Mouse (Mus musculus) ES-E14 (cell line): ENCODE results near the gene Gpr63. TPM values are rescaled to one million over a fixed set of nuclear protein-coding genes. Genes with fewer than 3 reads are reported as not detected.
"Not testable (repeated sequence)": the region's sequence is repeated elsewhere in the genome, so short reads cannot be mapped to it uniquely, and the experiment has no call there.

Experiments
- DNase-seq: peaks from one replicate; pipeline ENCODE4 v3.0.0-alpha.2; 2013; ENCODE audit warnings: low read depth, low spot score
- H3K27ac ChIP-seq: 2 replicates; pipeline ENCODE4 v1.5.1; 2012; ENCODE audit warnings: low read depth, mild to moderate bottlenecking, low read length, moderate library complexity, mixed read lengths; ENCODE audit not compliant: poor library complexity, insufficient read depth, severe bottlenecking
- H3K36me3 ChIP-seq: 2 replicates; pipeline ENCODE4 v1.6.1; 2012; ENCODE audit warnings: mild to moderate bottlenecking, low read length, moderate library complexity, mixed read lengths; ENCODE audit not compliant: control insufficient read depth, poor library complexity, insufficient read depth, severe bottlenecking
- H3K4me1 ChIP-seq, 2 experiments: fragments of 150-350 bp in 1 of 2; sonication (generic) in 1 of 2; 2 replicates each; pipeline ENCODE4 v1.6.1; 2012; ENCODE audit warnings: low read length in 2 of 2, mild to moderate bottlenecking in 1 of 2, mixed read lengths in 1 of 2; ENCODE audit not compliant: control insufficient read depth in 2 of 2, insufficient read depth in 2 of 2, poor library complexity in 1 of 2
- H3K4me3 ChIP-seq, 2 experiments: fragments of 150-350 bp in 1 of 2; sonication (generic) in 1 of 2; 2 replicates each; pipeline ENCODE4 v1.5.1; 2012; ENCODE audit warnings: low read length in 2 of 2, low read depth in 1 of 2, mild to moderate bottlenecking in 1 of 2, mixed read lengths in 1 of 2; ENCODE audit not compliant: insufficient read depth in 1 of 2, poor library complexity in 1 of 2, severe bottlenecking in 1 of 2
- H3K9ac ChIP-seq: 2 replicates; pipeline ENCODE4 v1.6.1; 2012; ENCODE audit warnings: low read depth, mild to moderate bottlenecking, low read length, mixed read lengths; ENCODE audit not compliant: poor library complexity, insufficient read depth, severe bottlenecking
- H3K9me3 ChIP-seq: fragments of 150-350 bp; sonication (generic); 2 replicates; pipeline ENCODE4 v1.6.1; 2012; ENCODE audit warnings: low read depth, mild to moderate bottlenecking, low read length; ENCODE audit not compliant: control insufficient read depth, insufficient read depth
- CHD2 ChIP-seq: IDR thresholded peaks from 2 replicates; pipeline ENCODE4 v1.6.1; 2014; ENCODE audit warnings: mild to moderate bottlenecking, low read depth, low read length, inconsistent platforms
- HCFC1 ChIP-seq: IDR thresholded peaks from 2 replicates; pipeline ENCODE4 v1.6.1; 2012; ENCODE audit warnings: low read length, inconsistent platforms, borderline replicate concordance; ENCODE audit not compliant: insufficient read depth
- MAFK ChIP-seq: IDR thresholded peaks from 2 replicates; pipeline ENCODE4 v1.6.1; 2014; ENCODE audit warnings: mild to moderate bottlenecking, low read depth, low read length, inconsistent platforms; ENCODE audit not compliant: insufficient read depth
- ZC3H11A ChIP-seq: IDR thresholded peaks from 2 replicates; pipeline ENCODE4 v1.6.1; 2012; ENCODE audit warnings: low read depth, mild to moderate bottlenecking, inconsistent platforms, low read length, borderline replicate concordance
- ZNF384 ChIP-seq: IDR thresholded peaks from 2 replicates; pipeline ENCODE4 v1.6.1; 2012; ENCODE audit warnings: low read depth, low read length, inconsistent platforms
- in situ Hi-C, 2 experiments: fragments of 600-800 bp; cut with MboI; formaldehyde crosslinking; loops; one replicate each; pipeline ENCODE4 v1.15.1; 2025; ENCODE audit warnings: low sequenced_read_pairs in 2 of 2, inconsistent platforms in 1 of 2; ENCODE audit not compliant: unreplicated experiment in 2 of 2
- total RNA-seq: library from RNA; depleted of rRNA; stranded (reverse); fragments of 300-350 nt; gene quantifications from 2 replicates; pipeline ENCODE4 v1.2.3, GENCODE M21; 2012

Gene Gpr63
- total RNA-seq, 1 experiment: 2.9 TPM

DNA sequence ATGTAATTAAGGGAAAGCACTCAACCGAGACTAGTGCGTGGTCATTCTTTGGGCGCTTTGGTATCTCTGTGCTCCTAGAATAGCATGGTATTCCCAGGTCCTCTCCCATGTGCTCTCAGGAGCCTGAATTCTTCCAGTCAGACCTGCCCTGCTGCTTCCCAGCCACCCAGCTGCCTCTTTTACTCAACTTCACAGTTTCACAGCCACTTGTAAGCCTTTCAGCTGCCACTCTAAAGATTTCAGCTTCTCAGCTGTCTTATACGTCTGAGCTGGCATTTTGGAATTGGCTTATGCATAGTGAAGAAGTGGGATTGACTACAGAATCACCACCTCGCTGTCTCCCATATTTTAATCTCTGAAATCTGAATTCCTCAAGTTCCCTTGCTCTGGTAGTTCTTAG is 19.4 kb downstream of the Gpr63 start:
- in situ Hi-C loops: no loop called here
- no peak overlapping the region for H3K27ac ChIP-seq
- TF ChIP-seq MAFK (no peak), ZNF384 (no peak), HCFC1 (no peak), ZC3H11A (no peak), CHD2 (no peak)
- H3K36me3 ChIP-seq: no peaks in the 10 kb centered on the region
- no peaks in the 10 kb centered on the region for H3K9me3 ChIP-seq
- no peak overlapping the region for H3K4me3 ChIP-seq
- H3K9ac ChIP-seq: no peak overlapping the region
- no peaks in the 10 kb centered on the region for H3K4me1 ChIP-seq
- no peak for DNase-seq

DNA sequence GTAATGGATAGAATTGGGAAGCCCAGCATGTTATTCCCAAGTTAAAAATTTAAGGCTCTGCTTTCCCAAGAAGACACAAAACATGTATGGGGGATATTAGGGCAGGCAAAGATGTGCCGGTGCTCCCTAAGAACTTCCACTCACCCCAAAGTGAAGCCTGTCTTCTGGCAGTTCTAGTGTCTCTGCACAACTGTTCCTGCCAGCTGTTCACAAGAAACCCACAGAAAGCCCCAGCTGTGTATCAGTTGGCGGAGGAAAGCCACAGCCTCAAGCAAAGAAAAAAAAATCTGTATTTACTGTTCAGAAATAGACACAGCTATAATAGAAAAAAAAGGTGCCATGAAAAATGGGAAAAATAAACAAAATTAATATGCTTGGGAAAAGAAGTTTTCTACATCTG is 25.3 kb downstream of the Gpr63 start:
- H3K4me3 ChIP-seq: no peak overlapping the region
- H3K27ac ChIP-seq: no peak overlapping the region
- H3K4me1 ChIP-seq: no peaks in the 10 kb centered on the region
- no peak for DNase-seq
- no peak overlapping the region for H3K9ac ChIP-seq
- H3K36me3 ChIP-seq: no peaks in the 10 kb centered on the region
- TF ChIP-seq HCFC1 (no peak), ZC3H11A (no peak), MAFK (no peak), CHD2 (no peak), ZNF384 (no peak)
- in situ Hi-C loops: no loop called here
- no peaks in the 10 kb centered on the region for H3K9me3 ChIP-seq

DNA sequence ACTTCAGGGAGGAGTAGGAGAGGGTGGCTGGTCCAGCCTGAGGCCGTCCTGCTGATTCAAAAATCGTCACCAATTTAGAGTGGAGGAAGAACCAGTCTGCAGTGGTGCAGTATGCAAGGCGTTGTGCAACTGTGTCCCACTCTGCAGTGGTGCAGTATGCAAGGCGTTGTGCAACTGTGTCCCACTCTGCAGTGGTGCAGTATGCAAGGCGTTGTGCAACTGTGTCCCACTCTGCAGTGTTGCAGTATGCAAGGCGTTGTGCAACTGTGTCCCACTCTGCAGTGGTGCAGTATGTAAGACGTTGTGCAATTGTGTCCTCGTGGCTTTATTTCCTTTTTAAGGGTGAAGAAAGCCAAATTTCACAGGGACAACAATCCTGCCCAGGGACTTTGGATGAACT is 43.1 kb downstream of the Gpr63 start:
- DNase-seq, H3K36me3 ChIP-seq, H3K9me3 ChIP-seq, H3K9ac ChIP-seq, in situ Hi-C loops, H3K4me1 ChIP-seq, H3K4me3 ChIP-seq, H3K27ac ChIP-seq: not testable (repeated sequence)

DNA sequence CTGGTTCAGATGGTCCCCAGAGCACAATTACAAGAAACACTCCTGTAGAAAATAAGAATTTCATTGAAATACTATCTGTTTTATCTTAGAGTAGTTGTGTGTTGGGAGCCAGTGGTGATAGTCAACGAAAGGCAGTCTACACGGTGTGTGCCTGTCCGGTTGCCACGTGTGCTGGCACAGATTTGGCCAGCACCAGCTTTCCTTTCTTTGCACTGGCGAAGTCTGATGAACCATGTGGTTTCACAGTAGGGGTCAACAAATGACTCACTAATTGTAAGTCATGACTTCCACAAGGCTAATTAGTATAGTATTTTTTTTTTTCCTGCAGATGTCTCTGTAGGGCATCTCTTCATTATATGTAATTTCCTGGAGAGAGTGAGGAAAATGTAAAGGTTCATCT is 45.6 kb downstream of the Gpr63 start:
- no peak for DNase-seq
- Histone ChIP-seq H3K4me1 (no peaks in the 10 kb centered on the region), H3K27ac (no peak overlapping the region), H3K9me3 (no peaks in the 10 kb centered on the region), H3K4me3 (no peak overlapping the region), H3K36me3 (no peaks in the 10 kb centered on the region), H3K9ac (no peak overlapping the region)
- in situ Hi-C loops: no loop called here
- TF ChIP-seq ZNF384 (no peak), ZC3H11A (no peak), MAFK (no peak), CHD2 (no peak), HCFC1 (no peak)

DNA sequence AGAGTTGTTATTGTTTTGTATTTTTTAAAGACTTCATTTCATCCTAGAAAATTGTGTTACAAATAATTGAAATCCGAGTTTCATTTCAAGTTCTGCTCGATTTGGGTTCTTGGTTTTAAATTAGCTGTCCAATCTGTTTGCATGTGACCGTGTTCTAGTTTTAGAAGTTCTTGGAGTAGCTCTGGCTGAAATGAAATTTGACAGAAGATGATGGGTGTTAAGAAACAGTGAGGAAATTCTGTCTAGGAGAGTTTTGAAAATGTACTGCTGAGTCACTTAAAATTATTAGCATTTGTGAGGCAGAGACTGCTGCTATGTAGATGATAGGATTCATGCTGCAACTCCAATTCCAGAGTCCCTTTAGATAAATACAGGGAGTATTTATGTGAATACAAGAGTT is 46.5 kb downstream of the Gpr63 start:
- Histone ChIP-seq H3K36me3 (no peaks in the 10 kb centered on the region), H3K4me3 (no peak overlapping the region), H3K9ac (no peak overlapping the region), H3K27ac (no peak overlapping the region), H3K4me1 (no peaks in the 10 kb centered on the region), H3K9me3 (no peaks in the 10 kb centered on the region)
- in situ Hi-C loops: no loop called here
- TF ChIP-seq ZC3H11A (no peak), CHD2 (no peak), MAFK (no peak), HCFC1 (no peak), ZNF384 (no peak)
- DNase-seq: no peak
